Mouse (Mus musculus) frontal cortex, postnatal 10 days (tissue): ENCODE results near the gene Fam160b1.

Experiments
- DNase-seq, 2 experiments: peaks; one replicate each; pipeline ENCODE4 v3.0.0; 2022; ENCODE audit warnings: low spot score in 2 of 2, mixed read lengths in 1 of 2

Fam160b1 gene

GRCm38 (mm10) chr19:57417800-57418580 lies 57.5 kb downstream of the Fam160b1 start:
- no peak for DNase-seq

GRCm38 (mm10) chr19:57423402-57423801 lies 62.9 kb downstream of the Fam160b1 start:
- DNase-seq, result no peak

GRCm38 (mm10) chr19:57425296-57425695 lies 64.8 kb downstream of the Fam160b1 start:
- no peak for DNase-seq

GRCm38 (mm10) chr19:57426841-57427240 lies 66.4 kb downstream of the Fam160b1 start:
- DNase-seq, result no peak

- DNase-seq, result no peak
These were observed 67.4 kb downstream of the Fam160b1 start for GRCm38 (mm10) chr19:57427756-57428438.

GRCm38 (mm10) chr19:57428641-57429040 lies 68.2 kb downstream of the Fam160b1 start:
- DNase-seq, result no peak

GRCm38 (mm10) chr19:57429926-57430325 lies 69.4 kb downstream of the Fam160b1 start:
- DNase-seq, result no peak

GRCm38 (mm10) chr19:57431476-57431875 lies 71.0 kb downstream of the Fam160b1 start:
- no peak for DNase-seq

- DNase-seq, result no peak
These were observed 73.5 kb downstream of the Fam160b1 start for GRCm38 (mm10) chr19:57434024-57434423.

GRCm38 (mm10) chr19:57436586-57437021 lies 76.1 kb downstream of the Fam160b1 start:
- no peak for DNase-seq

- no peak for DNase-seq
These were observed 76.6 kb downstream of the Fam160b1 start for GRCm38 (mm10) chr19:57437042-57437441.
